Mouse (Mus musculus) thymus, adult 2 months (tissue): ENCODE results near the gene Pdyn.

Experiments used
- CTCF ChIP-seq: fragments of 200-500 bp; IDR thresholded peaks from 2 replicates; pipeline ENCODE4 v1.5.1; 2012; ENCODE audit warnings: mild to moderate bottlenecking, control low read depth, low read length, moderate library complexity, borderline replicate concordance; ENCODE audit not compliant: control insufficient read depth, poor library complexity, insufficient read depth; ENCODE audit errors: extremely low read depth
- POLR2A ChIP-seq: fragments of 200-500 bp; IDR thresholded peaks from 2 replicates; pipeline ENCODE4 v1.6.1; 2012; ENCODE audit warnings: mild to moderate bottlenecking, low read length, control low read depth, moderate library complexity; ENCODE audit not compliant: control insufficient read depth, poor library complexity, insufficient read depth; ENCODE audit errors: extremely low read depth

DNA sequence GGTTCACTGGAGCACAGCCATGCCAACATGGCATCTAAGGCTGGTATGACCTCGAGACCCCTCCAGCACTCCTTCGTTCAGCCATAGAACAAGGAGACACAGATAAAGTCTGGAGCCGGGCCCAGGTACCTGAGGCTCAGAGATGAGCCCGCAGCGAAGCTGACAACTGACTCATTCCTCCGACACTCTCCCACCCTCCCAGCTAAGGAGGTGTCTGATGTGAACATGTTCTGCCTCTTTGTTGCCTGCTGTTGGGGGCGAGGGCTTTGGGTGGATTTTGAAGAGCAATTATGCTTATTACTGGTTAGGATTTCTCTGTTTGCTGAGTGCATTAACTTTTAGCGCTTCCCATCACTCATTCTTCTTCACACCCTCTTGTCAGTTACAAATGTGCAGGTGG lies 34.4 kb upstream of the Pdyn start:
- no peak for TF ChIP-seq CTCF
- TF ChIP-seq POLR2A, result no peak
